Mouse (Mus musculus) liver, postnatal 0 days (tissue): ENCODE data around the gene Mier3. TPM values are rescaled to one million over a fixed set of nuclear protein-coding genes. Genes with fewer than 3 reads are reported as not detected.
A peak's percentile ranks its signal among the peaks of the same experiment; 100 is the strongest.

Experiments
- ATAC-seq: fragments of 200-750 bp; cut with Nextera tagmentation; 2 replicates; pipeline ENCODE4 v1.8.0; 2017; ENCODE audit warnings: mild to moderate bottlenecking, moderate library complexity
- DNase-seq: peaks from one replicate; pipeline ENCODE4 v3.0.0-alpha.2; 2016
- H3K27ac ChIP-seq: fragments of 300-500 bp; sonication (generic); 2 replicates; pipeline ENCODE4 v1.5.1; 2014; ENCODE audit warnings: antibody characterized with exemption, moderate library complexity, mild to moderate bottlenecking, low read depth
- H3K27me3 ChIP-seq: fragments of 300-500 bp; sonication (generic); 2 replicates; pipeline ENCODE4 v1.6.1; 2014; ENCODE audit warnings: low read length, control low read depth, mixed read lengths; ENCODE audit not compliant: insufficient read depth
- H3K36me3 ChIP-seq: fragments of 300-500 bp; sonication (generic); replicated peaks from 2 replicates; pipeline ENCODE4 v1.6.1; 2014; ENCODE audit warnings: mild to moderate bottlenecking, control low read depth, low read length, moderate library complexity, mixed read lengths; ENCODE audit not compliant: insufficient read depth
- H3K4me1 ChIP-seq: fragments of 300-500 bp; sonication (generic); 2 replicates; pipeline ENCODE4 v1.6.1; 2014; ENCODE audit warnings: antibody characterized with exemption, mild to moderate bottlenecking, control low read depth; ENCODE audit not compliant: insufficient read depth
- H3K4me2 ChIP-seq: fragments of 300-500 bp; sonication (generic); 2 replicates; pipeline ENCODE4 v1.6.1; 2014; ENCODE audit warnings: low read depth, mild to moderate bottlenecking, low read length, moderate library complexity, mixed read lengths
- H3K4me3 ChIP-seq: fragments of 300-500 bp; sonication (generic); 2 replicates; pipeline ENCODE4 v1.5.1; 2014; ENCODE audit warnings: low read depth, low read length
- H3K9ac ChIP-seq: fragments of 300-500 bp; sonication (generic); replicated peaks from 2 replicates; pipeline ENCODE4 v1.6.1; 2014; ENCODE audit warnings: mild to moderate bottlenecking, moderate library complexity
- H3K9me3 ChIP-seq: fragments of 300-500 bp; sonication (generic); 2 replicates; pipeline ENCODE4 v1.6.1; 2016; ENCODE audit warnings: mild to moderate bottlenecking, control low read depth, low read length, mixed read lengths
- CTCF ChIP-seq: sonication (generic); IDR thresholded peaks from 2 replicates; pipeline ENCODE4 v1.5.1; 2016; ENCODE audit warnings: antibody characterized with exemption, low read depth
- EP300 ChIP-seq: IDR thresholded peaks from 2 replicates; pipeline ENCODE4 v1.6.1; 2016; ENCODE audit warnings: antibody characterized with exemption, low read depth, mild to moderate bottlenecking
- WGBS: fragments of 180-500 bp; shearing (Covaris S2); extraction: QIAGEN DNeasy Blood & Tissue Kit; methylation state at CpG from one replicate; pipeline ENCODE4 v1.1.7; 2014; ENCODE audit not compliant: insufficient replicate concordance; 5-methylcytosine and 5-hydroxymethylcytosine counted together
- polyA plus RNA-seq: library from polyadenylated mRNA; unstranded; fragments of >200 nt; fragmentation: Nextera tagmentation; extraction: Ambion mirVana; gene quantifications from 2 replicates; pipeline ENCODE4 v1.2.1, GENCODE M21; 2015

Mier3 gene
- polyA plus RNA-seq, 1 experiment from 2014 or later: 8.0 TPM

GRCm38 (mm10) chr13:111719726-111720125, 38.9 kb downstream of the Mier3 start:
- no peak overlapping the region for H3K9ac ChIP-seq
- 70% methylated on average over 9 of the region's 9 CpGs for WGBS
- no peak overlapping the region for H3K4me3 ChIP-seq
- no peak overlapping the region for H3K4me2 ChIP-seq
- DNase-seq: no peak
- peaks cover 3% of the 10 kb centered on the region for H3K4me1 ChIP-seq
- H3K27me3 ChIP-seq: no peaks in the 10 kb centered on the region
- no peaks in the 10 kb centered on the region for H3K9me3 ChIP-seq
- ATAC-seq: no peak
- H3K36me3 ChIP-seq: peaks cover 38% of the 10 kb centered on the region
- TF ChIP-seq EP300 (no peak), CTCF (no peak)
- H3K27ac ChIP-seq: no peak overlapping the region

DNA sequence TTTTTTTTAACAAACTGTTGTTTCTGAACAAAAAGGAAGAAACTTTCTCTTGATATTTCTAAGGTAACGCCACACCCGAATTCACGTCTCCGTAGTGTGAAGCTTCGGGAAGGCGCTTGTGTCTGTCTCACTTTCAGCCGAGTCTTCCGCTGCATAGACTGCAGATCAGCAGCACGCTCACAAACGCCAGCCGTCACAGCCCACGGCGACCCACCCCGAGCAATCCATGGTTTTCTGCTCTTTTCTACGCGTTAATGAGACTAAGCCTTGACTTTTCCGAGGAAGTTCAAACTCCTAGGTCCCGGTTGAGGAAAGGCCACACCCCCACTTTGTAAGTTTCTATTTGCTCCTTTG, 44.0 kb downstream of the Mier3 start:
- Histone ChIP-seq H3K4me1 (peaks cover 8% of the 10 kb centered on the region), H3K36me3 (no peaks in the 10 kb centered on the region), H3K27ac (peak overlapping the region; percentile 64), H3K9me3 (peaks cover 4% of the 10 kb centered on the region), H3K27me3 (no peaks in the 10 kb centered on the region), H3K9ac (peak overlapping the region; percentile 61), H3K4me3 (peak overlapping the region; percentile 70), H3K4me2 (peak overlapping the region; percentile 97)
- TF ChIP-seq CTCF (no peak), EP300 (no peak)
- WGBS: under 1% methylated on average over 18 of the region's 18 CpGs
- DNase-seq (no peak), ATAC-seq (no peak; the same call in 1 of the 2 replicates)

GRCm38 (mm10) chr13:111725165-111726077, 44.6 kb downstream of the Mier3 start:
- H3K4me3 ChIP-seq: peak overlapping the region; percentile 70
- peaks cover 4% of the 10 kb centered on the region for H3K9me3 ChIP-seq
- no peaks in the 10 kb centered on the region for H3K27me3 ChIP-seq
- peak overlapping the region; percentile 64 for H3K27ac ChIP-seq
- peaks cover 8% of the 10 kb centered on the region for H3K4me1 ChIP-seq
- ATAC-seq (peak; percentile 98), DNase-seq (peak; percentile 99)
- peak overlapping the region; percentile 97 for H3K4me2 ChIP-seq
- WGBS: 2% methylated on average over 64 of the region's 65 CpGs
- H3K36me3 ChIP-seq: no peaks in the 10 kb centered on the region
- no peak for TF ChIP-seq EP300
- 0 out of 2 replicates have a peak, but pooled peaks have one; percentile 15 for TF ChIP-seq CTCF
- H3K9ac ChIP-seq: peak overlapping the region; percentile 61

GRCm38 (mm10) chr13:111726898-111727297, 46.1 kb downstream of the Mier3 start:
- Histone ChIP-seq H3K4me2 (no peak overlapping the region), H3K4me1 (peaks cover 8% of the 10 kb centered on the region), H3K27me3 (no peaks in the 10 kb centered on the region), H3K9me3 (peaks cover 4% of the 10 kb centered on the region), H3K27ac (no peak overlapping the region), H3K9ac (no peak overlapping the region), H3K4me3 (no peak overlapping the region), H3K36me3 (no peaks in the 10 kb centered on the region)
- ATAC-seq (no peak), DNase-seq (no peak)
- peak; percentile 16; the same call in 1 of the 2 replicates for TF ChIP-seq CTCF
- TF ChIP-seq EP300: no peak
- WGBS: 92% methylated on average over 5 of the region's 5 CpGs

DNA sequence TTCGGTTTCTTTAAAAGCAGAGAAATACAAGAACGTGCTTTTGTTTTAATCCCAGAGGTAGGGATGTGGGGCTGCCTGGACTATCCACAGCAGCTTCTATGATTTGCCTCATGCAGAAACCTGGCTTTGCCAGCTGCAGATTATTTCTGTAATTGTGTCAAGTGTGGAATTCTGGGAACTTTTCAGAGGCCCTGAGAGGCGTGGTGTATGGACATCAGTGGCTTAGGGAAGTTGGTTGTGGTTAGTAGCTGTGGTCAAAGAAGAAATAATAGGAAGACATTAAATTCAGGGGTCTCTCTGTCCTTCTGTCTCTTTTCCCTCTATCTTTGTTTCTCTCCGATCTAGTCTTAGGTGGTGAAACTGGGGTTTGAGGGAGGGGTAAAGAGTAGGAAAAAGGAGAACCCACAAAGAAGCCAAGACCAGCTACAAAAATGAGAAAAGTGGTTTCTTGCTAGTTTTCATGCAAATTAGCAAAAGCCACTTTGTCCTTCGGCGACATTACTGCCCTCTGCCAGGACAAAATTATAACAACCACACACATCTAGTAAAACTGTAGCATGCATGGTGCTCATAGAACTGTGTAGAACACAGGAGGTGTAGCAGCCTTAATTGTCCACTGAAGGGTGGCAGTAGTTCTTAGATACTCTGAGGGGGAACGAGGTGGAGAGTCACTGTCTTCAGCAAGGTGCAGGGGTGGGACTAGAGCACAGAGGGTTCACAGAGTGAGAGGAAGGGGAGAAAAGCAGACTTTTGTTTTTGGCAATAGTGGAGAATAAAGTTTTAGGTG, 60.6 kb downstream of the Mier3 start:
- no peak overlapping the region for H3K4me3 ChIP-seq
- peaks cover 7% of the 10 kb centered on the region for H3K4me1 ChIP-seq
- no peak for TF ChIP-seq EP300
- peak; percentile 26; the same call in 1 of the 2 replicates for TF ChIP-seq CTCF
- 47% methylated on average over 7 of the region's 7 CpGs for WGBS
- DNase-seq (no peak), ATAC-seq (no peak)
- peaks cover under 1% of the 10 kb centered on the region for H3K36me3 ChIP-seq
- no peak overlapping the region for H3K27ac ChIP-seq
- no peak overlapping the region for H3K4me2 ChIP-seq
- H3K9ac ChIP-seq: no peak overlapping the region
- 0 out of 2 replicates have a peak, but pooled peaks cover 3% of the 10 kb centered on the region for H3K9me3 ChIP-seq
- no peaks in the 10 kb centered on the region for H3K27me3 ChIP-seq

GRCm38 (mm10) chr13:111741991-111742615, 61.3 kb downstream of the Mier3 start:
- H3K4me1 ChIP-seq: peaks cover 7% of the 10 kb centered on the region
- H3K27me3 ChIP-seq: no peaks in the 10 kb centered on the region
- H3K9ac ChIP-seq: no peak overlapping the region
- no peak overlapping the region for H3K27ac ChIP-seq
- WGBS: 49% methylated on average over 6 of the region's 6 CpGs
- DNase-seq: peak; percentile 63
- peaks cover 5% of the 10 kb centered on the region for H3K36me3 ChIP-seq
- H3K4me3 ChIP-seq: no peak overlapping the region
- TF ChIP-seq EP300 (no peak), CTCF (peak; percentile 80)
- ATAC-seq: no peak
- H3K9me3 ChIP-seq: 0 out of 2 replicates have a peak, but pooled peaks cover 3% of the 10 kb centered on the region
- H3K4me2 ChIP-seq: no peak overlapping the region
